Mouse (Mus musculus) heart, adult 10 weeks (tissue): ENCODE measurements around the gene Kcnk18. TPM values are rescaled to one million over a fixed set of nuclear protein-coding genes. Genes with fewer than 3 reads are reported as not detected.

Source experiments
- polyA plus RNA-seq: library from polyadenylated mRNA; stranded (reverse); fragments of 350-450 nt; fragmentation: Illumina TruSeq; extraction: RNeasy Lipid Tissue Mini Kit (QIAGEN cat#74804); gene quantifications from one replicate; pipeline ENCODE4 v1.2.3, GENCODE M21; 2014; ENCODE audit warnings: low read depth, low replicate concordance

Gene Kcnk18
- polyA plus RNA-seq, result not detected

GRCm38 (mm10) chr19:59218991-59219390 lies at the start of gene Kcnk18:
Kcnk18 (plus strand) TSS chr19:59219214.

GRCm38 (mm10) chr19:59169936-59170765 lies 48.9 kb upstream of the Kcnk18 start, which contains the start of gene Vax1:
Vax1 (minus strand) TSS chr19:59170056.

GRCm38 (mm10) chr19:59260718-59261442 lies 41.9 kb downstream of the Kcnk18 start, which contains the start of gene Slc18a2:
Slc18a2 (plus strand) TSS chr19:59260896.

Other genes starting within 250 kb of the Kcnk18 start
- 2.7 TPM for gene Shtn1, start 143.1 kb upstream of the Kcnk18 start, polyA plus RNA-seq
- gene Vax1, start 49.2 kb upstream of the Kcnk18 start, polyA plus RNA-seq, result not detected
- gene Slc18a2, start 41.7 kb downstream of the Kcnk18 start, polyA plus RNA-seq, result 0.76 TPM
- 14.8 TPM for gene Rps12-ps3, start 103.1 kb downstream of the Kcnk18 start, polyA plus RNA-seq
- 14.1 TPM for gene Pdzd8, start 126.6 kb downstream of the Kcnk18 start, polyA plus RNA-seq
- gene Emx2, start 239.2 kb downstream of the Kcnk18 start, polyA plus RNA-seq, result not detected